Mouse (Mus musculus) midbrain, embryonic 15.5 days (tissue): ENCODE data around the gene Lfng. TPM values are rescaled to one million over a fixed set of nuclear protein-coding genes. Genes with fewer than 3 reads are reported as not detected.

Source experiments
- ATAC-seq: fragments of 200-750 bp; cut with Nextera tagmentation; replicated peaks from 2 replicates; pipeline ENCODE4 v1.8.0; 2017; ENCODE audit warnings: moderate TSS enrichment
- H3K27ac ChIP-seq: fragments of 300-500 bp; sonication (generic); 2 replicates; pipeline ENCODE4 v1.5.1; 2015; ENCODE audit warnings: mild to moderate bottlenecking, inconsistent platforms
- H3K27me3 ChIP-seq: fragments of 300-500 bp; sonication (generic); replicated peaks from 2 replicates; pipeline ENCODE4 v1.6.1; 2015; ENCODE audit warnings: inconsistent platforms
- H3K36me3 ChIP-seq: fragments of 300-500 bp; sonication (generic); replicated peaks from 2 replicates; pipeline ENCODE4 v1.6.1; 2015; ENCODE audit warnings: inconsistent platforms
- H3K4me1 ChIP-seq: fragments of 300-500 bp; sonication (generic); 2 replicates; pipeline ENCODE4 v1.6.1; 2015; ENCODE audit warnings: inconsistent platforms
- H3K4me2 ChIP-seq: fragments of 300-500 bp; sonication (generic); 2 replicates; pipeline ENCODE4 v1.6.1; 2015; ENCODE audit warnings: inconsistent platforms, mild to moderate bottlenecking, moderate library complexity
- H3K4me3 ChIP-seq: fragments of 300-500 bp; sonication (generic); 2 replicates; pipeline ENCODE4 v1.5.1; 2015; ENCODE audit warnings: mild to moderate bottlenecking, inconsistent platforms
- H3K9ac ChIP-seq: fragments of 300-500 bp; sonication (generic); 2 replicates; pipeline ENCODE4 v1.6.1; 2015; ENCODE audit warnings: mild to moderate bottlenecking, inconsistent platforms
- H3K9me3 ChIP-seq: fragments of 300-500 bp; sonication (generic); 2 replicates; pipeline ENCODE4 v1.6.1; 2016; ENCODE audit warnings: inconsistent platforms
- WGBS: fragments of 180-500 bp; shearing (Covaris S2); methylation state at CpG from one replicate; pipeline ENCODE4 v1.1.7; 2015; ENCODE audit warnings: mixed read lengths; 5-methylcytosine and 5-hydroxymethylcytosine counted together
- polyA plus RNA-seq: library from polyadenylated mRNA; unstranded; fragments of >200 nt; fragmentation: Nextera tagmentation; extraction: Ambion mirVana; gene quantifications from 2 replicates; pipeline ENCODE4 v1.2.1, GENCODE M21; 2015

The Lfng gene
- polyA plus RNA-seq, 1 experiment from 2014 or later, result 20.4 TPM

GRCm38 (mm10) chr5:140611021-140611583 lies 4.0 kb downstream of the Lfng start:
- H3K4me2 ChIP-seq, result peak overlapping the region; percentile 89
- peak; percentile 37 for ATAC-seq
- H3K4me1 ChIP-seq, result peaks cover 62% of the 10 kb centered on the region
- H3K27me3 ChIP-seq, result peaks cover 3% of the 10 kb centered on the region
- H3K36me3 ChIP-seq, result no peaks in the 10 kb centered on the region
- WGBS, result 5% methylated on average over 21 of the region's 21 CpGs
- no peaks in the 10 kb centered on the region for H3K9me3 ChIP-seq
- peak overlapping the region; percentile 41; the same call in 1 of the 2 replicates for H3K9ac ChIP-seq
- H3K27ac ChIP-seq, result peak overlapping the region; percentile 81
- H3K4me3 ChIP-seq, result peak overlapping the region; percentile 49

DNA sequence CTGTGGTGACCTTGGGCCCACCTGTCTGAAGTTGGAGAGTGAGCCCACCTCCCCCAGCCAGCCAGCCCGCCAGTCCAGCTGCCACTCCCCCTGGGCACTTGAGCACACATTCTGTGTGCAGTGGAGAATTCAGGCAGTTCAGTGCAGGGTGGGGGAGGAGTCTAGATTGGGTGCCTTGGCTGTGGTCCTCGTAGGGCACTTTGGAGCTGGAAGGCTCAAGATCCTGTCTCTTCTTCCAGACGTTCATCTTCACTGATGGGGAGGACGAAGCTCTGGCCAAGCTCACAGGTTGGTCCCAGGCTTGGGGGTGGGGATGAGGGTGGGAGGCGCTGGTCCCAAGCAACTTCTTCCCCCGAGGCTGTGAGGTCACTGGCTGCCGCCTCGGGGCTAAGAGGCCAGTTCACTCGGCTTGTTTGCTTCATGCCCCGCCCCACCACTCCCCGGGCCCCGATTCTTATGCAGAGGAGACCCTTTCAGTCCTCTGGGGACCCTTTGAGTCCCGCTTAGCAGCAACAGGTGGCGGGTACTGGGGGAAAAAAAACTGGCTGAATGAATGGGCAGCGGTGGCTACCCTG lies 4.6 kb downstream of the Lfng start:
- peak overlapping the region; percentile 81 for H3K27ac ChIP-seq
- no peaks in the 10 kb centered on the region for H3K9me3 ChIP-seq
- peaks cover 56% of the 10 kb centered on the region for H3K4me1 ChIP-seq
- peak overlapping the region; percentile 49; the same call in 1 of the 2 replicates for H3K4me3 ChIP-seq
- no peaks in the 10 kb centered on the region for H3K36me3 ChIP-seq
- H3K9ac ChIP-seq, result peak overlapping the region; percentile 41; the same call in 1 of the 2 replicates
- no peak; the same call in 1 of the 2 replicates for ATAC-seq
- H3K27me3 ChIP-seq, result no peaks in the 10 kb centered on the region; the same call in 1 of the 2 replicates
- H3K4me2 ChIP-seq, result peak overlapping the region; percentile 89
- 8% methylated on average over 15 of the region's 15 CpGs for WGBS

GRCm38 (mm10) chr5:140612191-140612590 lies 5.1 kb downstream of the Lfng start:
- H3K27me3 ChIP-seq, result no peaks in the 10 kb centered on the region; the same call in 1 of the 2 replicates
- no peak overlapping the region for H3K27ac ChIP-seq
- no peak overlapping the region for H3K9ac ChIP-seq
- no peak for ATAC-seq
- H3K9me3 ChIP-seq, result no peaks in the 10 kb centered on the region
- peak overlapping the region; percentile 89 for H3K4me2 ChIP-seq
- 19% methylated on average over 18 of the region's 18 CpGs for WGBS
- H3K36me3 ChIP-seq, result no peaks in the 10 kb centered on the region
- no peak overlapping the region for H3K4me3 ChIP-seq
- peaks cover 51% of the 10 kb centered on the region for H3K4me1 ChIP-seq

DNA sequence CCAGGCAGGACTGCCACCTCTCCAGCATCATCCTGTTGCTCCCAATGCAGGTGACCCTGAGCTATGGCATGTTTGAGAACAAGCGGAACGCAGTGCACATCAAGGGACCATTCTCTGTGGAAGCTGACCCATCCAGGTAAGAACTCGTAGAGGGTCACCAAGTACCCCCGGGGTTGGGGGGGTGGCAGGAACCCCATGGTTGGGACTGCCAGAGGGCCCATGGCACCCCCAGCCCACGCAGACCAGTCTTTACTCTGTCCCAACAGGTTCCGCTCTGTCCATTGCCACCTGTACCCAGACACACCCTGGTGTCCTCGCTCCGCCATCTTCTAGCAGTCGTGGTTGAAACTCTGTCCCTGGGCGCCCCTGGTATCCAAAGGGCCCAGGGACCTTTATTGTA lies 7.0 kb downstream of the Lfng start:
- no peaks in the 10 kb centered on the region for H3K27me3 ChIP-seq
- H3K4me2 ChIP-seq, result no peak overlapping the region
- WGBS, result 98% methylated on average over 10 of the region's 10 CpGs
- H3K9ac ChIP-seq, result no peak overlapping the region
- peaks cover 37% of the 10 kb centered on the region for H3K4me1 ChIP-seq
- H3K9me3 ChIP-seq, result no peaks in the 10 kb centered on the region
- no peak overlapping the region for H3K27ac ChIP-seq
- no peak for ATAC-seq
- H3K36me3 ChIP-seq, result no peaks in the 10 kb centered on the region
- H3K4me3 ChIP-seq, result no peak overlapping the region

DNA sequence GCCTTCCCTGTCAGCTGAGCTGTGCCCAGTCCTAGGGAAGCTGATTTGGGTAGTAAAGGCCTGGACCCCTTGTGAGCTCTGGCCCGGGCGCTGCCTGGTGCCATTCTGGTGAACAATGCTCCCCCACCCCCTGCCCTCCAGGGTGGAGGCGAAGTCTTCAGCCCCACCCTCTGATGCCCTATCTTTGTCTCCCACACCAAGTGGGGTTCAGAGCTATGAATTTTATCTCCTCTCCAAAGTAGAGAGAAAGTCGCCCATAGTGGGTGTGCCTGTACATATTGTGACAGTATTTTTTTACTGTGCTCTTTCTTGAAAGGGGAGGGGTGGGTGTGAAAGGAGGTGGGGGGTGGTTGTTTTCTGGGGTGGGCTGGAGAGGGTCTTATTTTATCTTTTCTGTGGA lies 7.7 kb downstream of the Lfng start:
- Histone ChIP-seq H3K4me2 (no peak overlapping the region), H3K9ac (no peak overlapping the region), H3K27ac (peak overlapping the region; percentile 9; the same call in 1 of the 2 replicates), H3K36me3 (no peaks in the 10 kb centered on the region), H3K27me3 (no peaks in the 10 kb centered on the region), H3K4me1 (peaks cover 39% of the 10 kb centered on the region), H3K4me3 (no peak overlapping the region), H3K9me3 (no peaks in the 10 kb centered on the region)
- ATAC-seq, result no peak
- 88% methylated on average over 4 of the region's 4 CpGs for WGBS

DNA sequence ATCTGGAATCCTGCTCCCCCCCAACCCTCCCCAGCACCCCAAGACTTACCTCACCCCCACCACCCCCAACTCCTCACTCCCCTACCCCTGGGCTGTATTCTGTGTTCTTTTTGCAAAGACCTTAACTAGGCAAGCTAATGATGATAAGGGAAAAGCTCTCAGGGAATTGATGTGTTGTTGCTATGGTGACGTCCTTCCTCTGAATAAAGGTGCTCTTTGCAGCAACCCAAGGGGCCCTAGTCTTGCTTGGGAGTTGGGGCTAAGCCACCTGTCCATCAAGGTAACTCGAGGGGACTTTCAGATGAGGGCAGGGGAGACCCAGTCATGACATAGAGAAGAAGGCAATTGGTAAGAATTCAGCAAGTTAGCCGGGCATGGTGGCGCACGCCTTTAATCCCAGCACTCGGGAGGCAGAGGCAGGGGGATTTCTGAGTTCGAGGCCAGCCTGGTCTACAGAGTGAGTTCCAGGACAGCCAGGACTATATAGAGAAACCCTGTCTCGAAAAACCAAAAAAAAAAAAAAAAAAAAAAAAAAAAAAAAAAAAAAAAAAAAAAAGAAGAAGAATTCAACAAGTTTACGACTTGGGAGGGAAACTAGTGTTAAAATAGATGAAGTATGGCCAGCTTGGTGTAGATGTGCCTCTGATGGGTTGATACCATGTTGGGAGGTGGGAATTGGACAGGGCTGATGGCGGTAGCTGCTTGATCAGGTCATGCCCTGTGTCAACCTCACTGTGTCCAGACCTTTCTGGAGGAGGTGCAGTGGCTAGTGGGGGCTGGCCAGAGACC lies 8.4 kb downstream of the Lfng start:
- Histone ChIP-seq H3K27ac (peak overlapping the region; percentile 9; the same call in 1 of the 2 replicates), H3K36me3 (no peaks in the 10 kb centered on the region), H3K27me3 (no peaks in the 10 kb centered on the region)

DNA sequence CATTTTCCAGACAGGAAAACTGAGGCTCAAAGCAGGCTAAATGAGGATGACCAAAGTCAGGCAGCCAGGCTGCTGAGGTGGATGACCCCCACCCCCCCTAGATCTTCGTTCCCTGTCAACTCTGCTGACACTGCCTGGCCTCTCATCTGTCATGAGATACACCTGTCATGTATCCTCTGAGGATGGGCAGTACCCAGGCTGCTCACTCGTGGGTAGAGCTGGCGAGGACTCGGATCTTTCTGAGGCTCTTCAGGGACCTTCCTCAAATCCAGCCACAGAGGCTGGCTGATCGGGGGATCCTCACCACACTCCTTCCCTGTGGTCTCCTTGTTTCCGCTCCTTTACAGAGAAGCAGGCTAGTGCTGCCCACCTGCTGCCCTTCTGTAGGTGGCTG lies 9.0 kb downstream of the Lfng start:
- ATAC-seq, result no peak
- 83% methylated on average over 6 of the region's 6 CpGs for WGBS
- no peak overlapping the region for H3K4me2 ChIP-seq
- no peak overlapping the region for H3K4me3 ChIP-seq
- H3K36me3 ChIP-seq, result no peaks in the 10 kb centered on the region
- H3K27ac ChIP-seq, result no peak overlapping the region
- no peak overlapping the region for H3K9ac ChIP-seq
- H3K4me1 ChIP-seq, result peaks cover 32% of the 10 kb centered on the region
- H3K9me3 ChIP-seq, result no peaks in the 10 kb centered on the region
- no peaks in the 10 kb centered on the region for H3K27me3 ChIP-seq

More for the DNA sequence above, 8.4 kb downstream of the Lfng start:
- no peak for ATAC-seq
- WGBS, result 75% methylated on average over 10 of the region's 10 CpGs
- Histone ChIP-seq H3K4me2 (no peak overlapping the region), H3K9ac (no peak overlapping the region), H3K4me1 (peaks cover 38% of the 10 kb centered on the region), H3K9me3 (no peaks in the 10 kb centered on the region), H3K4me3 (no peak overlapping the region)

DNA sequence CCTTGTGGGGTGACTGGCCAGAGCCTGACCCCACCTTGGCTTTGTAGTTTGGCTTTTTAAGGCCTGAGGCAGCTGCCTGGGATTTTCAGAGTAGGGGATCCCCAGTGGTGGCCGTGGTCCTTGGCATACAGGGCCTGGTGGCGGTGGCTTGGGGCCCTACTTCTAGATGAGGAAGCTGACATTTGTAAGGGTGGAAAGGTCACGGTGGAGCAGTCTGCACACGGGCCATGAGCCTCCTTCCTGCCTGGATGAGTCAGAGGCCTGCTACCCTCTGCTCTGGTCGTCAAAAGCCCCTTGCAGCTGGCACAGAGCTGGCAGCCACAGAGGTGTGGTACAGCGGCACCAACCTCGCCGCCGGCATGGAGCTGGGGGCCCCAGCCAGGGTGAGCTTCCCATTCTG lies 9.6 kb downstream of the Lfng start:
- Histone ChIP-seq H3K9me3 (no peaks in the 10 kb centered on the region), H3K4me3 (no peak overlapping the region), H3K9ac (no peak overlapping the region), H3K27ac (no peak overlapping the region; the same call in 1 of the 2 replicates), H3K36me3 (0 out of 2 replicates have a peak, but pooled peaks cover under 1% of the 10 kb centered on the region), H3K27me3 (no peaks in the 10 kb centered on the region), H3K4me1 (peaks cover 28% of the 10 kb centered on the region), H3K4me2 (no peak overlapping the region)
- WGBS, result 68% methylated on average over 9 of the region's 9 CpGs
- ATAC-seq, result no peak

DNA sequence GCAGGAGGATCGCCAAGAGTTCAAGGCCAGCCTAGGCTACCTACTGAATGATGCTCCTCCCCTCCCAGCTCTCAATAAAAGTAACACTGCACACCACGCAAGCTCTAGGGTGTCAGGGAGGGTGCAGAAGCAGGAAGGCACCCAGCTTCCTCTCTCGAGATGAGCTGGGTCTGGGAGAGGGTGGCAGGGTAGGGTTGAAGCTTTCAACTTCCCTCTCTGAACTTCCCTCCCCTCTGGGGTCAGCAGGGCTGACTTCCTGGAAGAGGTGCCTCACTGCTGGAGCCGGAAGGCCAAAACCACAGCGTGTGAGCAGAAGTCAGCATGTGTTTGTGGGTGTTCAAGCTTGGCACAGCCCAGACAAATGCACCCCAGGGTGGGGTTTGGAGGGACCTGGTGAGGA lies 10.6 kb downstream of the Lfng start:
- Histone ChIP-seq H3K9me3 (no peaks in the 10 kb centered on the region), H3K27ac (no peak overlapping the region), H3K9ac (no peak overlapping the region), H3K4me2 (no peak overlapping the region), H3K4me3 (no peak overlapping the region), H3K27me3 (no peaks in the 10 kb centered on the region), H3K36me3 (peaks cover 9% of the 10 kb centered on the region), H3K4me1 (peaks cover 23% of the 10 kb centered on the region)
- WGBS, result 82% methylated on average over 5 of the region's 5 CpGs
- no peak for ATAC-seq

DNA sequence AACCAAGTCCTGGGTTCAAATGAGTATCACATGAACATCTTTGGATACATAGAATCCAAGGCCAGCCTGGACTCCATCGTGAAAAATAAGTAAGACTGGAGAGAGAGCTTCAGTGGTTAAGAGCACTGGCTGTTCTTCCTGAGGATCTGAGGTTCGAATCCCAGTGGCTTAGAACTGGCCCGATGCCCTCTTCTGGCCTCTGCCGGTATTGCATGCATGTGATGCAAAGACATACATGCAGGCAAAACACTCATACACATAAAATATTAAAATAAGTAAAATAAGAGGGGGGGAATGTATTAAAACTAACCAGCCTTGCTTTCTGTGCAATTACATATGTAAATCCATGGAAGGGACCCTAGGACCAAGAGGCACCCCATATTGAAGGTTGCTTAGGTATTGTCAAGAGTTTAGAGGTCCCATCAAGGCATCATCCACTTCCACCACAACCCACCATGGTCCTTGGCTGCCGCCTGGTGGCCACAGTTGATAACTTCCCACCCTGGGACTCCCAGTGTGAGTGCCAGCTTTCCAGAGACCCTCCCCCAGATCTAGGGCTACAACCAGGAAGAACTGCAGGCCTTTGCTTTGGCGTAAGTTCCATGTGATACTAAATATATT lies 12.1 kb downstream of the Lfng start:
- 22% methylated on average over 6 of the region's 6 CpGs for WGBS
- H3K9me3 ChIP-seq, result no peaks in the 10 kb centered on the region
- ATAC-seq, result no peak

GRCm38 (mm10) chr5:140619895-140620736 lies 13.0 kb downstream of the Lfng start:
- Histone ChIP-seq H3K27me3 (no peaks in the 10 kb centered on the region), H3K4me1 (peaks cover 16% of the 10 kb centered on the region), H3K9me3 (no peaks in the 10 kb centered on the region), H3K4me2 (no peak overlapping the region), H3K27ac (peak overlapping the region; percentile 51; the same call in 1 of the 2 replicates), H3K4me3 (no peak overlapping the region), H3K36me3 (peaks cover 25% of the 10 kb centered on the region), H3K9ac (no peak overlapping the region)
- peak; percentile 19; the same call in 1 of the 2 replicates for ATAC-seq
- WGBS, result 50% methylated on average over 7 of the region's 7 CpGs

More for the DNA sequence above, 12.1 kb downstream of the Lfng start:
- peaks cover 21% of the 10 kb centered on the region for H3K36me3 ChIP-seq
- H3K9ac ChIP-seq, result no peak overlapping the region
- H3K4me2 ChIP-seq, result no peak overlapping the region
- peaks cover 23% of the 10 kb centered on the region for H3K4me1 ChIP-seq
- no peak overlapping the region for H3K4me3 ChIP-seq
- peak overlapping the region; percentile 51; the same call in 1 of the 2 replicates for H3K27ac ChIP-seq
- H3K27me3 ChIP-seq, result no peaks in the 10 kb centered on the region
